Mouse (Mus musculus) heart, adult 2 months (tissue): ENCODE measurements around the gene Nsun7.

Experiments used
- CTCF ChIP-seq: fragments of 200-600 bp; IDR thresholded peaks from 2 replicates; pipeline ENCODE4 v1.8.1; 2022; ENCODE audit warnings: antibody characterized with exemption, mild to moderate bottlenecking, moderate library complexity
- POLR2A ChIP-seq: fragments of 200-500 bp; IDR thresholded peaks from 2 replicates; pipeline ENCODE4 v1.6.1; 2011; ENCODE audit warnings: mild to moderate bottlenecking, low read depth, low read length, control low read depth; ENCODE audit not compliant: insufficient read depth

GRCm38 (mm10) chr5:66259000-66259399, 697 bp upstream of the Nsun7 start:
- TF ChIP-seq POLR2A (no peak), CTCF (no peak)
